ENCODE assay signal across 29 mouse cellular contexts in the genomic region with DNA sequence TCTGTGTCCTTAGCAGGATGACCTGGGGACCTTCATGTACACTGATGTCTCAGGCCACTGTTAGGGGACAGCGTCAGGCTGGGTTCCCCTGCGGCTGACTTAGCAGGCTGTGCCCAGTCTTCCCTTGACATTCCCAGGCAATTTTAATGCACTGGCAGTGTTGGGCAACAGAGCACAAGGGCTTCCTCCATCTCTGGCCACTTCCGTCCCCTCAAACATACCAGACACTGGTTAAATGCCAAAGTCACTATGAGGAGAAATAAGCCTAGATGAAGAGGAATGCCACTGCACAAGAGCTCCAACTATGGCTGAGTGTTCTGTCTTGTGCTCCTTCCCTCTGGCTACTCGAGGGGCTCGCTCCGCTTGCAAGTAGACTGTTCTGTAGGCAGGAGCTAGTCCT. TPM values are rescaled to one million over a fixed set of nuclear protein-coding genes. Genes with fewer than 3 reads are reported as not detected.
A peak's percentile ranks its signal among the peaks of the same experiment; 100 is the strongest.
DNase-seq lines count a peak whose midpoint lies in the region; ATAC-seq and TF ChIP-seq lines count a peak whose summit lies in the region.
"Had no signal": no experiment of that assay in that cellular context is flagged by ENCODE, and none has a peak within 500 bp of the region (broad histone marks: within the 10 kb centered on the region; RNA-seq: fewer than 3 reads in every experiment).

No protein-coding gene starts in this region.

- H3K79me2 ChIP-seq in macrophage (ENCODE audit: inconsistent target) = peaks cover 100% of the 10 kb centered on the region

- H3K36me3 ChIP-seq in lung, embryonic 16.5 days (ENCODE audit: control insufficient read depth, insufficient read depth, low read length) = no peaks in the 10 kb centered on the region
- H3K36me3 ChIP-seq in spleen, adult 2 months (ENCODE audit: control insufficient read depth, insufficient read depth, low read length) = no peaks in the 10 kb centered on the region; the same call in 1 of the 2 replicates
- H3K36me3 ChIP-seq in macrophage (ENCODE audit: inconsistent target) = no peaks in the 10 kb centered on the region; the same call in 1 of the 2 replicates
- H3K36me3 ChIP-seq in forebrain, embryonic 13.5 days (ENCODE audit: poor library complexity, severe bottlenecking) = no peaks in the 10 kb centered on the region
- H3K36me3 ChIP-seq: embryonic facial prominence, embryonic 10.5 days; embryonic facial prominence, embryonic 13.5 days; forebrain, embryonic 12.5 days; heart, embryonic 12.5 days; heart, embryonic 15.5 days had no signal

- H3K27ac ChIP-seq in lung, embryonic 16.5 days (ENCODE audit: low read length) = no peak overlapping the region
- H3K27ac ChIP-seq in spleen, adult 2 months (ENCODE audit: insufficient read depth, low read length) = peak overlapping the region; percentile 24
- peak overlapping the region; percentile 57 for H3K27ac ChIP-seq in macrophage
- H3K27ac ChIP-seq in forebrain, embryonic 13.5 days = no peak overlapping the region
- H3K27ac ChIP-seq: embryonic facial prominence, embryonic 10.5 days; embryonic facial prominence, embryonic 13.5 days; forebrain, embryonic 12.5 days; heart, embryonic 15.5 days; hindbrain, embryonic 14.5 days; hindbrain, postnatal 0 days had no signal

- no peaks in the 10 kb centered on the region for H3K9me3 ChIP-seq in lung, embryonic 16.5 days (ENCODE audit: control insufficient read depth, low read length)
- H3K9me3 ChIP-seq in forebrain, embryonic 13.5 days (replicated peaks) = no peaks in the 10 kb centered on the region
- H3K9me3 ChIP-seq: embryonic facial prominence, embryonic 10.5 days; embryonic facial prominence, embryonic 13.5 days; forebrain, embryonic 12.5 days; heart, embryonic 12.5 days; heart, embryonic 15.5 days had no signal

- peaks cover 8% of the 10 kb centered on the region; the same call in 1 of the 2 replicates for H3K4me1 ChIP-seq in lung, embryonic 16.5 days (replicated peaks; ENCODE audit: control insufficient read depth, insufficient read depth, low read length)
- H3K4me1 ChIP-seq in lung, adult 2 months (ENCODE audit: control insufficient read depth, insufficient read depth, low read length) = peaks cover 7% of the 10 kb centered on the region
- H3K4me1 ChIP-seq in spleen, adult 2 months (ENCODE audit: control insufficient read depth, insufficient read depth, insufficient read length) = peaks cover 27% of the 10 kb centered on the region; the same call in 1 of the 2 replicates
- peaks cover 16% of the 10 kb centered on the region for H3K4me1 ChIP-seq in forebrain, embryonic 13.5 days

- ATAC-seq in lung, embryonic 16.5 days (ENCODE audit: low read depth) = peak; percentile 1; the same call in 1 of the 2 replicates
- ATAC-seq in forebrain, embryonic 13.5 days = no peak
- ATAC-seq: activated CD4-positive, CD25-positive, alpha-beta regulatory T cell, adult 4 months; forebrain, embryonic 16.5 days; hindbrain, postnatal 0 days had no signal

- H3K27me3 ChIP-seq in lung, embryonic 16.5 days (ENCODE audit: control insufficient read depth, insufficient read depth, low read depth, low read length) = no peaks in the 10 kb centered on the region
- no peaks in the 10 kb centered on the region for H3K27me3 ChIP-seq in spleen, adult 2 months (ENCODE audit: control insufficient read depth, insufficient read depth, low read length)
- H3K27me3 ChIP-seq in forebrain, embryonic 13.5 days = no peaks in the 10 kb centered on the region
- H3K27me3 ChIP-seq: embryonic facial prominence, embryonic 13.5 days; heart, embryonic 15.5 days had no signal

- no peak overlapping the region for H3K4me2 ChIP-seq in lung, embryonic 16.5 days (ENCODE audit: low read depth, low read length)
- no peak overlapping the region for H3K4me2 ChIP-seq in forebrain, embryonic 13.5 days
- H3K4me2 ChIP-seq: embryonic facial prominence, embryonic 13.5 days; forebrain, embryonic 12.5 days; heart, embryonic 12.5 days; heart, embryonic 15.5 days; hindbrain, embryonic 14.5 days had no signal

- H3K4me3 ChIP-seq in lung, embryonic 16.5 days (ENCODE audit: low read length) = no peak overlapping the region
- no peak overlapping the region for H3K4me3 ChIP-seq in lung, adult 2 months (replicated peaks; ENCODE audit: extremely low read depth, low read depth, low read length)
- no peak overlapping the region for H3K4me3 ChIP-seq in spleen, adult 2 months (ENCODE audit: extremely low read depth, insufficient read depth, insufficient read length)
- H3K4me3 ChIP-seq in macrophage (ENCODE audit: inconsistent target) = no peak overlapping the region
- H3K4me3 ChIP-seq in forebrain, embryonic 13.5 days = no peak overlapping the region
- H3K4me3 ChIP-seq: embryonic facial prominence, embryonic 10.5 days; embryonic facial prominence, embryonic 13.5 days; erythroblast, embryonic 14.5 days; forebrain, embryonic 12.5 days; heart, embryonic 12.5 days; heart, embryonic 15.5 days had no signal

- TF ChIP-seq CTCF in lung, adult 2 months (IDR thresholded peaks at IDR 0.05; ENCODE audit: insufficient read depth, low read length) = no peak
- no peak for TF ChIP-seq CTCF in spleen, adult 2 months (IDR thresholded peaks at IDR 0.05; ENCODE audit: extremely low read depth, insufficient read depth, insufficient read length, insufficient replicate concordance)

- no peak overlapping the region for H3K9ac ChIP-seq in lung, embryonic 16.5 days (ENCODE audit: low read length)
- H3K9ac ChIP-seq in forebrain, embryonic 13.5 days = no peak overlapping the region
- H3K9ac ChIP-seq: embryonic facial prominence, embryonic 13.5 days; forebrain, embryonic 12.5 days; heart, embryonic 12.5 days; heart, embryonic 15.5 days; hindbrain, embryonic 14.5 days had no signal

- WGBS in lung, embryonic 16.5 days = 83% methylated on average over 6 of the region's 6 CpGs
- 61% methylated on average over 6 of the region's 6 CpGs for WGBS in lung, adult 2 months
- WGBS in spleen, adult 2 months = 83% methylated on average over 6 of the region's 6 CpGs
- 51% methylated on average over 6 of the region's 6 CpGs for WGBS in macrophage (ENCODE audit: missing documents)
- WGBS in forebrain, embryonic 13.5 days = 96% methylated on average over 6 of the region's 6 CpGs

- peak; percentile 91 for DNase-seq in heart, adult 11 months
- DNase-seq in heart, postnatal 4 days = no peak
- no peak for DNase-seq in lung, adult 2 months
- no peak for DNase-seq in spleen, adult 2 months (ENCODE audit: low read depth in 1 of 2, low spot score in 2 of 2)
- DNase-seq in spleen, adult 18-20 months = no peak
- DNase-seq: adrenal gland, adult 8-10 months; adrenal gland, postnatal 36 days; cerebellum, adult 11 months; cerebellum, adult 2 months; cerebellum, adult 9-11 months; cerebellum, postnatal 25 days; embryo, embryonic 11 days; gastrocnemius, postnatal 10 days; gastrocnemius, postnatal 36 days; heart, postnatal 10 days; heart, postnatal 36 days had no signal

- TF ChIP-seq POLR2A in lung, adult 2 months (IDR thresholded peaks at IDR 0.05; ENCODE audit: borderline replicate concordance, extremely low read depth, low read depth, low read length) = no peak
- TF ChIP-seq POLR2A in spleen, adult 2 months (IDR thresholded peaks at IDR 0.05; ENCODE audit: low read depth, low read length) = no peak

RNA-seq across cellular contexts. Expression of gene Otulinl, which starts 8.2 kb away (rescaled TPM):
- 1 to 10 TPM; 1.3 to 2.4 TPM for total RNA-seq in heart, postnatal 4 days (2021)
- 27.5 and 34.8 TPM in 2 replicates for polyA plus RNA-seq in lung, embryonic 16.5 days (2015; fragmentation: Nextera tagmentation; extraction: Ambion mirVana)
- polyA plus RNA-seq in lung, adult 2 months (2012; rRNA removed) = 7.5 and 9.9 TPM in 2 replicates
- 15.2 and 16.0 TPM in 2 replicates for polyA plus RNA-seq in spleen, adult 2 months (2012; rRNA removed)
- total RNA-seq in macrophage (2018; cell fraction: chromatin; rRNA removed) = 100 to 1,000 TPM in 8 of 26 experiments, 10 to 100 TPM in 18; 19.8 to 170 (median 74.5) TPM
- total RNA-seq in macrophage (2018; cell fraction: cytosol; rRNA removed) = 100 to 1,000 TPM in 9 of 26 experiments, 10 to 100 TPM in 17; 38.0 to 139 (median 90.4) TPM
- total RNA-seq in macrophage (2018; cell fraction: nucleus; rRNA removed) = 100 to 1,000 TPM in 12 of 26 experiments, 10 to 100 TPM in 14; 31.4 to 206 (median 98.5) TPM
- 61.1 to 168 TPM (median 87.5 TPM) in 3 replicates for polyA plus RNA-seq in macrophage (2018)
- 6.3 and 8.8 TPM in 2 replicates for polyA plus RNA-seq in forebrain, embryonic 13.5 days (2015; fragmentation: Nextera tagmentation; extraction: Ambion mirVana)

RNA-seq across cellular contexts. Expression of gene Otulin, which starts 42.7 kb away (rescaled TPM):
- total RNA-seq in heart, postnatal 4 days (2021) = 10 to 100 TPM; 41.6 to 43.1 TPM
- 13.0 and 22.4 TPM in 2 replicates for polyA plus RNA-seq in lung, embryonic 16.5 days (2015; fragmentation: Nextera tagmentation; extraction: Ambion mirVana)
- 16.4 and 23.7 TPM in 2 replicates for polyA plus RNA-seq in lung, adult 2 months (2012; rRNA removed)
- polyA plus RNA-seq in spleen, adult 2 months (2012; rRNA removed) = 53.1 and 69.6 TPM in 2 replicates
- 100 to 1,000 TPM in 2 of 26 experiments, 10 to 100 TPM in 24; 33.5 to 108 (median 60.6) TPM for total RNA-seq in macrophage (2018; cell fraction: chromatin; rRNA removed)
- 10 to 100 TPM; 41.1 to 67.8 (median 52.0) TPM for total RNA-seq in macrophage (2018; cell fraction: cytosol; rRNA removed)
- 100 to 1,000 TPM in 3 of 26 experiments, 10 to 100 TPM in 23; 40.5 to 114 (median 67.3) TPM for total RNA-seq in macrophage (2018; cell fraction: nucleus; rRNA removed)
- polyA plus RNA-seq in macrophage (2018) = 43.1 to 52.3 TPM (median 48.8 TPM) in 3 replicates
- 26.3 and 29.2 TPM in 2 replicates for polyA plus RNA-seq in forebrain, embryonic 13.5 days (2015; fragmentation: Nextera tagmentation; extraction: Ambion mirVana)

Comparison
In these comparisons a context has a peak if more than half of its experiments do, and no peak if none do; other contexts are left out.
1. H3K27ac ChIP-seq: peak in spleen, adult 2 months (single experiment) and macrophage (single experiment); none in lung, embryonic 16.5 days (single experiment) and forebrain, embryonic 13.5 days (single experiment).